Mouse (Mus musculus) splenic B cell, adult 2 months (primary cell): ENCODE data around the gene Eef2k.

Experiments used
- DNase-seq: peaks from one replicate; pipeline ENCODE4 v3.0.0-alpha.2; 2011; ENCODE audit warnings: low read depth, low spot score
- H3K27me3 ChIP-seq: 2 replicates; pipeline ENCODE4 v1.6.1; 2012; ENCODE audit warnings: mild to moderate bottlenecking, low read length, moderate library complexity, mixed read lengths; ENCODE audit not compliant: control insufficient read depth, poor library complexity, insufficient read depth, severe bottlenecking
- H3K36me3 ChIP-seq: 2 replicates; pipeline ENCODE4 v1.6.1; 2012; ENCODE audit warnings: mild to moderate bottlenecking, low read length, moderate library complexity, mixed read lengths; ENCODE audit not compliant: control insufficient read depth, poor library complexity, insufficient read depth, severe bottlenecking

Eef2k gene

GRCm38 (mm10) chr7:120835449-120836359, 6.9 kb upstream of the Eef2k start:
- H3K27me3 ChIP-seq = no peaks in the 10 kb centered on the region

DNA sequence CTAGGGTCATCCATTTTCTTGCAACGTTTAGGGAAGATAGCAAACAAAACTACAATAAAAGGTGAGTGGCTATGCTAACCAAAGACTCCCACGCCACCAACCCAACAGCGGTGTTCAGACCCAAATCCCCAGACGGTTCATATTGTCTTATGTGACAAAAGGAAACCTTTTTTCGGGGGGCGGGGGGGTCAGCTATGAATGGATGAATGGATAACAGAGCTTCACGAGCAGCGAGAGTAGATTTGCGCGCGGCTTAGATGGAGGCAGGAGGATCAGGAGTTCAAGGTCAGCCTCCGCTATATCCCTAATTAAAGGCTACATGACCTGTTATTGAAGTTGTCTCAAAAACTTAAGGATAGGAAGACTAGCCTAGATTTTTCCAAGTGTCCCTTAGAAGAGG, 6.3 kb upstream of the Eef2k start:
- no peaks in the 10 kb centered on the region for H3K27me3 ChIP-seq
- H3K36me3 ChIP-seq = no peaks in the 10 kb centered on the region
- peak; percentile 54 for DNase-seq

More at GRCm38 (mm10) chr7:120835449-120836359, 6.9 kb upstream of the Eef2k start:
- DNase-seq = peak; percentile 99
- H3K36me3 ChIP-seq = no peaks in the 10 kb centered on the region

- DNase-seq = no peak
- H3K27me3 ChIP-seq = no peaks in the 10 kb centered on the region
- H3K36me3 ChIP-seq = no peaks in the 10 kb centered on the region
Measured at GRCm38 (mm10) chr7:120838436-120839160, 4.0 kb upstream of the Eef2k start.

DNA sequence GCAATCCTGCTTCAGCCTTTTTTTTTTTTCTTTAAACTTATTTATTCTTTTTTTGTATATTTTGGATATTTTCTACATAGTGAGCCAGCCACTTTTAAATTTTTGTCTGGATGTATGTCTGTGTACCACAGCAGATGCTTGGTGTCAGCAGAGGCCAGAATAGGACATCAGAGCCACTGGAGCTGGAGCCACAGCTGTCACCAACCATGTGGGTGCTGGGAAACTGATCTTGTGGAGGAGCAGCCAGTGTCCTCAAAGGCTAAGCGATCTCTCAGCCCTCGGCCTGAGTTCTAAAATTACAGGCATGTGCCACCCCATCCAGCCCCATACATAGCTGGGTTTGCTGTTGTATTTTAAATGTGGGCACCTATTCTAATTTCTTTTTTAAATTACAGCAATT, 2.8 kb upstream of the Eef2k start:
- H3K36me3 ChIP-seq = no peaks in the 10 kb centered on the region
- no peak for DNase-seq
- no peaks in the 10 kb centered on the region for H3K27me3 ChIP-seq

DNA sequence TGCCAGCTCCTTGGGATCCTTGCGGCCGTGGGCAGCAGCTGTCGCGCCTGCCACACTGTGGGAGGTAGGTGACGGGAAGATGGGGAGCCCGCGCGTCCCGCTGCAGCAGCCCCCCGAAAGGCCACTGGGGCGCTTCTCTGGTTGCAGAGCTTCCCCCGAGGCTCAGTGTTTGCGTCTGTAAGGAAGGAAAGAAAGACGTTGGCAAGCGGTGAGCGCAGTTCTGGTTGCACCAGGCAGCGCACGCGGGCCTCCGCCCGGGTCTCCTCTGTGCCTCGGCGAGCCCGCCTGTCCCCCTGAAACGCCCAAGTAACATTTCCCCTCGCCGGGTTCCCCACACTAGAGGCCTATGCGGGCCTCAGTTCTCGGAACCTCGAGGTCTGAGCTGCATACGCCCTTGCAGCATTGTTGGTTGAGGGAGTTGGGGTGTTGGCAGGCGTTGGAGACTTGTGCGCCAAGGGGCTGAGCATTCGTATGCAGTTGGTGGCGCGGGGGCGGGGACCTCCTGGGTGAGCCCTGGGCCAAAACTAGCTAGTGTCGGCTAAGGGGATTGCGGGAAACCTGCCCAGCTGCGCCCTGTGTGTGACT, 498 bp downstream of the Eef2k start:
- H3K27me3 ChIP-seq = no peaks in the 10 kb centered on the region
- peak; percentile 65 for DNase-seq

GRCm38 (mm10) chr7:120843852-120844435, 1.3 kb downstream of the Eef2k start:
- H3K27me3 ChIP-seq = no peaks in the 10 kb centered on the region
- no peak for DNase-seq
- H3K36me3 ChIP-seq = no peaks in the 10 kb centered on the region

More for the DNA sequence above, 498 bp downstream of the Eef2k start:
- H3K36me3 ChIP-seq = no peaks in the 10 kb centered on the region

GRCm38 (mm10) chr7:120844689-120845088, 2.1 kb downstream of the Eef2k start:
- no peak for DNase-seq
- H3K36me3 ChIP-seq = no peaks in the 10 kb centered on the region
- no peaks in the 10 kb centered on the region for H3K27me3 ChIP-seq

DNA sequence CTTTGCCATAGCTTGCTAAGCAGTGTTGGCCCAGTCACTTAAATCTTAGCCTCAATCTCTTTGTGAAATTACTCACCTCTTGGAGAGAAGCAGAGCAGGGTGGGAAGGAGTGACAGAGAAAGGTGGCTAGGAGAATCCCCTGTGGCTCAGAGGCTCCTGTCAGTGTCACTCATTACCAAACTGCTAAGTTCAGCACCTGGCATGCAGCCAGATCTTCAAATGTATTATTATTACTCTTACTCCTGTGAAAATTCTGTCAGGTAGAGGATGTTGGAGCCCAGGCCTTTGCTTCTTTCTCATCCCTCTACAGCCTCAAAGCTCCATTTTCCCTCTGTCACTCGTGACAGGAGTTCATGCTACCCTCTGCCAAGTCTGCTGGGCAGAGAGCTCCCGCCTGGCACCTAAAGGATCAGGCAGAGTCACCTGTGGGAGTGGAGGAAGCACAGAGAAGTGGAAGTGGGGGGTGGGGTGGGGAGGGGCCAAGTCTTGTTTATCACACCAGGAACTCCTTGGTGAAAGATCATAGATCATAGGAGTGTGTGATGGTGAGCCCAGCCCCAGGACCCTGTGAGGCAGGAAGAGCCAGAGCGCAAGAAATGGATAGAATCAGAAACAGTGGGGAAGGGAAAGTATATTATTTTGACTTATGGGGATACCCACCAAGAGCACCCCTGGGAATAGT, 6.3 kb downstream of the Eef2k start:
- Histone ChIP-seq H3K36me3 (no peaks in the 10 kb centered on the region), H3K27me3 (no peaks in the 10 kb centered on the region)
- DNase-seq = no peak

DNA sequence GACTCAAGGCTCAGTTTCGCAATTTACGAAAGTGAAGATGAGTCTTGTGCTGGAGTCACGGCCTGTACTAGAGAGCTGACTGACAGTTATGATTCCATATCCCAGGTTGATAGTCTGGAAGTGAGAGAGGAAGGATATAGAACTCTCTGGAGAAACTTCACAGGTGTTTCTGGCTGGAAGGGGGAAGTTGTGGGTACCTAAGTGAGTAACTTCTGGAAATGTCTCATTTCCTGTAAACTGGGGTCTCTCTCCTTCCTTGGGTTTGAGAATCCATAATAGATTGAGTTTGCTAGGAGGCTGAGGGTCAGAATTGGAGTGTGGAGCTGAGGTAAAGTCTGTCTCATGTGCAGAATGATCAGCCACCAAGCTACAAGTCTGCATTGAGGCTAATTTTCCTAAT, 7.5 kb downstream of the Eef2k start:
- no peak for DNase-seq
- Histone ChIP-seq H3K36me3 (no peaks in the 10 kb centered on the region), H3K27me3 (no peaks in the 10 kb centered on the region)

GRCm38 (mm10) chr7:120859854-120860253, 17.2 kb downstream of the Eef2k start:
- no peaks in the 10 kb centered on the region for H3K27me3 ChIP-seq
- no peaks in the 10 kb centered on the region for H3K36me3 ChIP-seq
- DNase-seq = no peak

- no peak for DNase-seq
- Histone ChIP-seq H3K27me3 (no peaks in the 10 kb centered on the region), H3K36me3 (no peaks in the 10 kb centered on the region)
Measured at GRCm38 (mm10) chr7:120860799-120861487, 18.3 kb downstream of the Eef2k start.

DNA sequence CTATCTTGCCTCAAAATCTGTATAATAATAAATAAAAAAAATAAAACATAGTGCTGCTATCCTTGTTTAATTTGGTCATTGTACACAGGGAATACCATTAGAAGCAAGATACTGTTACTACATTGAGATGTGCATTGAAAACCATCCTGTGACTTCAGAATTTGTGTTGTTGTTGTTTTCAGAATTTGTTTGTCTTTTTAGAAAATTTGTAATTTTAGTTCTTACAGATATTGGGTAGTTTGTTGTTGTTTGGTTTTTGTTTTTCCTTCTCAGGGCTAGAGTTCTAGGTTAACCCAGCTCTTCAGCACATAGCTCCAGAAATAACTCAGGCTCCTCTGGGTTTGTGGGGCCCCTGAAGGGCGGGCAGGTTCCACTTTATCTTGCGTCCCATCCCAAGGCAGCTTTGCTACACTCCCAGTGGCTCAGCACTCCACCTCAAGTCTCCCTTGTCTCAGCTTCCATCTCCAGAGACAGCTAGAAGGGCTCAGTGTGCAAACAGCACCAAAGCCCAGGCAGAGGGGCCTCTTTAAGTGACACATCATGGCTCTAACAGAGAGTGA, 18.9 kb downstream of the Eef2k start:
- H3K27me3 ChIP-seq = no peaks in the 10 kb centered on the region
- DNase-seq = no peak
- H3K36me3 ChIP-seq = no peaks in the 10 kb centered on the region

GRCm38 (mm10) chr7:120862196-120862595, 19.6 kb downstream of the Eef2k start:
- Histone ChIP-seq H3K36me3 (no peaks in the 10 kb centered on the region), H3K27me3 (no peaks in the 10 kb centered on the region)
- DNase-seq = no peak
